Mouse (Mus musculus) ES-Bruce4 (cell line): ENCODE measurements around the gene Pcyox1. TPM values are rescaled to one million over a fixed set of nuclear protein-coding genes. Genes with fewer than 3 reads are reported as not detected.

ENCODE experiments used
- H3K27ac ChIP-seq: 2 replicates; pipeline ENCODE4 v1.5.1; 2012; ENCODE audit warnings: low read length, inconsistent platforms; ENCODE audit not compliant: insufficient read depth
- H3K27me3 ChIP-seq: 2 replicates; pipeline ENCODE4 v1.6.1; 2012; ENCODE audit warnings: mild to moderate bottlenecking, low read length, inconsistent platforms; ENCODE audit not compliant: control insufficient read depth, poor library complexity, insufficient read depth, severe bottlenecking
- H3K36me3 ChIP-seq: 2 replicates; pipeline ENCODE4 v1.6.1; 2012; ENCODE audit warnings: inconsistent platforms, mild to moderate bottlenecking, low read length, moderate library complexity; ENCODE audit not compliant: control insufficient read depth, poor library complexity, insufficient read depth, severe bottlenecking
- H3K4me1 ChIP-seq: one replicate; pipeline ENCODE4 v1.8.1; 2011; ENCODE audit warnings: low read length; ENCODE audit not compliant: control insufficient read depth, insufficient read depth
- H3K4me3 ChIP-seq: 2 replicates; pipeline ENCODE4 v1.5.1; 2011; ENCODE audit warnings: low read depth, mild to moderate bottlenecking, low read length
- H3K9ac ChIP-seq: 2 replicates; pipeline ENCODE4 v1.6.1; 2012; ENCODE audit warnings: low read depth, mild to moderate bottlenecking, inconsistent platforms; ENCODE audit not compliant: poor library complexity, severe bottlenecking
- H3K9me3 ChIP-seq: replicated peaks from 2 replicates; pipeline ENCODE4 v1.6.1; 2012; ENCODE audit warnings: mild to moderate bottlenecking, low read length, inconsistent platforms; ENCODE audit not compliant: control insufficient read depth, poor library complexity, insufficient read depth, severe bottlenecking
- CTCF ChIP-seq: IDR thresholded peaks from one replicate; pipeline ENCODE4 v1.8.1; 2011; ENCODE audit warnings: low read depth, low read length
- EP300 ChIP-seq: IDR thresholded peaks from 2 replicates; pipeline ENCODE4 v1.6.1; 2011; ENCODE audit warnings: low read depth, low read length; ENCODE audit not compliant: insufficient read depth
- POLR2A ChIP-seq: IDR thresholded peaks from one replicate; pipeline ENCODE4 v1.8.1; 2011; ENCODE audit warnings: low read length; ENCODE audit not compliant: insufficient read depth
- polyA plus RNA-seq: library from polyadenylated mRNA; stranded (reverse); fragments of >200 nt; gene quantifications from 2 replicates; pipeline ENCODE4 v1.2.4, GENCODE M21; 2011; ENCODE audit warnings: low read depth; ENCODE audit not compliant: missing spikeins, insufficient read depth, insufficient read length

Gene Pcyox1
- 50.1 and 51.7 TPM in 2 replicates for polyA plus RNA-seq

DNA sequence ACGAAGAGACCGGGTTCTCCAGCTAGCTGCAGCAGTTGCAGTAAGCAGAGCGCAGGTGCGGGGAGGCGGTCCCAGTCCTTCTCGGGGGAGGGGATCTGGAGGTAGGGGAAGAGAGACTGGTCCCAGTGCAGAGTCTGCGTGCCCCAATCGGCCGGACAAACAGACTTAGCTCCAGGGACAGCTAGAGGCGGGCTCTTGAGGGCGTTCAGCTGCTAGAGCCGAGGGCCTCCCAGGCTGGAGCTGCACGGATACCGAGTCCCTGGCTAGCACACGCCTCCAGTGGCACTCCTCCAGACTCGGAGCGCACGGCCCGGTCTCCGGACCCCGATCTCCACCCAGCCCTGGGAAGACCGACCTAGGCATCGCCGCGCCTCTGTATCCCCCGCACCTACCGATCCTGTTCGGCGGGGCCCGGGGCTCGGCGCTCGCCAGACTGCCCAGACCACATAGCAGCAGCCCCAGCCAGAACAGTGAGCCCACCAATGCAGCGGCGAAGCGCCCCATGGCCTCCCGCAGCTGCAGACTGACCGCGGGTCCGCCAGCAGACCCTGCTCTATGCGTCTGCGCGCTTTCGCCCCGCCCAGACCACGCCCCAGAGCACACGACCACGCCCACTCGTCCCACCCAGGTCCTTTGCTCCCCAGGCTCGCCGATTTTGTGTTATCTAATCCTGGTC, at the start of gene Pcyox1:
Pcyox1 (minus strand) TSS at position 574 of the 676 bp plus-strand sequence.
- no peak for TF ChIP-seq EP300
- peak; percentile 94 for TF ChIP-seq POLR2A
- H3K36me3 ChIP-seq: peaks cover 10% of the 10 kb centered on the region; the same call in 1 of the 2 replicates
- H3K4me3 ChIP-seq: peak within 1 kb of the TSS; percentile 88
- H3K9me3 ChIP-seq: no peaks in the 10 kb centered on the region
- peaks cover 2% of the 10 kb centered on the region for H3K4me1 ChIP-seq
- no peaks in the 10 kb centered on the region for H3K27me3 ChIP-seq
- H3K27ac ChIP-seq: peak within 1 kb of the TSS; percentile 15; the same call in 1 of the 2 replicates
- peak within 1 kb of the TSS; percentile 68 for H3K9ac ChIP-seq

- H3K9ac ChIP-seq: no peak overlapping the region
- peaks cover 19% of the 10 kb centered on the region; the same call in 1 of the 2 replicates for H3K36me3 ChIP-seq
Measured at GRCm38 (mm10) chr6:86445551-86445950, 48.6 kb upstream of the Pcyox1 start.

GRCm38 (mm10) chr6:86441571-86441970, 44.6 kb upstream of the Pcyox1 start:
- H3K27me3 ChIP-seq: no peaks in the 10 kb centered on the region
- no peak overlapping the region for H3K9ac ChIP-seq
- H3K9me3 ChIP-seq: no peaks in the 10 kb centered on the region
- no peak overlapping the region for H3K4me3 ChIP-seq
- H3K4me1 ChIP-seq: no peaks in the 10 kb centered on the region
- peaks cover 10% of the 10 kb centered on the region; the same call in 1 of the 2 replicates for H3K36me3 ChIP-seq
- H3K27ac ChIP-seq: no peak overlapping the region
- TF ChIP-seq CTCF (no peak), EP300 (no peak), POLR2A (no peak)

More at GRCm38 (mm10) chr6:86445551-86445950, 48.6 kb upstream of the Pcyox1 start:
- H3K4me1 ChIP-seq: no peaks in the 10 kb centered on the region
- no peaks in the 10 kb centered on the region for H3K27me3 ChIP-seq
- no peak overlapping the region for H3K4me3 ChIP-seq
- no peak for TF ChIP-seq CTCF
- no peak for TF ChIP-seq EP300
- no peak for TF ChIP-seq POLR2A
- no peak overlapping the region for H3K27ac ChIP-seq
- H3K9me3 ChIP-seq: no peaks in the 10 kb centered on the region

DNA sequence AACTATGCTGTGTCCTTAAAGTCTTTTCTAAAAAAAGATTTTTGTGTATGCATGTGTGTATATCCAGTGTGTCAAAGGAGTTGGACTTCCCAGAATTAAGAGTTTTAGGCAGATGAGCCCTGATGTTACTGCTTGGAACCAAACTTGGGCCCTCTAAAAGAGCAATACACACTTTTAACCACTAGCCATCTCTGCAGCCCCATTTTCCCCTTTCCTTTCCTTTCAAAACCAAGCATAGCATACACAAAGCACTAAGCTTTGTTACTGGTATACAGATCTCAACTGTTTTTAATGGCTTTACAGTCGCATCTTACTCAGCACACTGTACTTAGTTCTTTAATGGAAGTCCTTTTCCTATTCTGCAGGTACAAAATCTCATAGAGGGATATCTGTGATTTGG, 42.6 kb upstream of the Pcyox1 start:
- no peaks in the 10 kb centered on the region for H3K4me1 ChIP-seq
- no peak overlapping the region for H3K27ac ChIP-seq
- H3K9me3 ChIP-seq: no peaks in the 10 kb centered on the region
- no peak overlapping the region; the same call in 1 of the 2 replicates for H3K4me3 ChIP-seq
- H3K9ac ChIP-seq: peak overlapping the region; percentile 67
- H3K27me3 ChIP-seq: no peaks in the 10 kb centered on the region
- TF ChIP-seq EP300: no peak
- peaks cover 2% of the 10 kb centered on the region; the same call in 1 of the 2 replicates for H3K36me3 ChIP-seq

DNA sequence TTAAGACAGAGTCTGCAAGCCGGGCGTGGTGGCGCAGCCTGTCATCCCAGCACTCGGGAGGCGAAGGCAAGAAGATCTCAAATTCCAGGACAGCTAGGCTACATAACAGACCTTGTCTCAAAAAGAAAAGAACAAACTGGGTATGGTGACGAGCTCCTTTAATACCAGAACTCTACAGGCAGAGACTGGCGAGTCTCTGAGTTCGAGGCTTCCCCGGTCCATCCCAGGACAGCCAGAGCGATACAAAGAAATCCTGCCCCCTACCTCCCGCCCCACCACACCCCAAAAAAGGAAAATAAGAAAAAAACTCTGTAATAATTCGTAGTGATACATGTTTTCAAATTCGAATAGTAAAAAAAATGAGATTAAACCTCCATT, 42.2 kb upstream of the Pcyox1 start:
- Histone ChIP-seq H3K4me1 (no peaks in the 10 kb centered on the region), H3K27me3 (no peaks in the 10 kb centered on the region), H3K9ac (peak overlapping the region; percentile 67), H3K36me3 (peaks cover 2% of the 10 kb centered on the region; the same call in 1 of the 2 replicates), H3K27ac (peak overlapping the region; percentile 46), H3K9me3 (no peaks in the 10 kb centered on the region), H3K4me3 (peak overlapping the region; percentile 97)
- TF ChIP-seq POLR2A (no peak), CTCF (no peak), EP300 (no peak)

DNA sequence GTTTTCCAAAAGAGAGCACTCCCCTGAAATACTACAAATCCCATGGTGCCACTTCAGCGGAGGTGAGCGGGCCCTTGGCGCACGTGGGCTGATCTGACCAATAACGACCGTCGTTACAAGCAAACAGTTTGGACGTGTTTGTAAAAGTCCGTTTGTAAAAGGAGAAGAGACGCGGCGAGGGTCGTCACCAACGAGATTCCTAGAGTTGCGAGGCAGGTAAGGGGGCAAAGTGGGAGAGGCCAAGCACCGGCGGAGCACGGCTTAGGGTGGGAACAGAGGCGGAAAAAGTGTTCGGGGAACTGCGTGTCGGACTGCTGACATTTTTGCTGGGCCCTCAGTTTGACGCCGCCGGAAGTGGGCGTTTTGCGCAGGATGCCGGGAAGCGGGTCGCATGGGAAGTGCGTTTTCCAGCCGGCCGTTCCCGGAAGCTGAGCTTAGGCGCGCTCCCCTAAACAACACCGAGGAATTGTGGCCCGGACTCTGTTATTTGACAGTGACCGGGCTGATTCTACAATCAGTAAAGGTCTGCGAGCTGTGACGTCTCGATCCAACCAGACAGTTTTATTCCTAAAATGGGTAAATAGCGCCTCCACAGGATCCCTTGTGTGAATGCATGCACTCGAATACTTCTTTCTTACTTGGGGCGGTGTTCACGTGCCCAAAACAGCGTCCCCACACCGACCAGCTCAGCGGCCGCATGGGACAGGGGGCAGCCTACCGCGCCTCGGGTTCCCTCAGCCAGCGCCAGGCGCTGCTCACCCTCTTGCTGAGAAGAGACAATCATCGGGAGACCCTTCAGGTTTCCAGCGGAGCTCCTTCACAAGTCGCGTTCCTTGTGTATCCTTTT, 41.5 kb upstream of the Pcyox1 start, which contains the start of gene C87436:
C87436 (plus strand) TSS at position 103 of the 847 bp plus-strand sequence.
- no peaks in the 10 kb centered on the region for H3K4me1 ChIP-seq
- H3K27ac ChIP-seq: peak within 1 kb of the TSS; percentile 89
- H3K4me3 ChIP-seq: peak within 1 kb of the TSS; percentile 97
- no peaks in the 10 kb centered on the region for H3K9me3 ChIP-seq
- no peaks in the 10 kb centered on the region for H3K27me3 ChIP-seq
- H3K36me3 ChIP-seq: 0 out of 2 replicates have a peak, but pooled peaks cover 2% of the 10 kb centered on the region
- TF ChIP-seq POLR2A (no peak), CTCF (no peak), EP300 (no peak)
- peak within 1 kb of the TSS; percentile 67 for H3K9ac ChIP-seq
